Mouse (Mus musculus) stomach, postnatal 0 days (tissue): ENCODE results near the gene Wnt1. TPM values are rescaled to one million over a fixed set of nuclear protein-coding genes. Genes with fewer than 3 reads are reported as not detected.

Source experiments
- ATAC-seq: fragments of 200-750 bp; cut with Nextera tagmentation; 2 replicates; pipeline ENCODE4 v1.8.0; 2017; ENCODE audit not compliant: low FRiP score, low TSS enrichment
- DNase-seq: peaks from one replicate; pipeline ENCODE4 v3.0.0-alpha.2; 2016; ENCODE audit warnings: low spot score
- H3K27ac ChIP-seq: fragments of 300-500 bp; sonication (generic); replicated peaks from 2 replicates; pipeline ENCODE4 v1.5.1; 2014; ENCODE audit warnings: mild to moderate bottlenecking, control low read depth
- H3K27me3 ChIP-seq: fragments of 300-500 bp; sonication (generic); 2 replicates; pipeline ENCODE4 v1.6.1; 2014; ENCODE audit warnings: low read length; ENCODE audit not compliant: control insufficient read depth, insufficient read depth
- H3K36me3 ChIP-seq: fragments of 300-500 bp; sonication (generic); 2 replicates; pipeline ENCODE4 v1.6.1; 2014; ENCODE audit warnings: low read length, mixed read lengths; ENCODE audit not compliant: control insufficient read depth, insufficient read depth
- H3K4me1 ChIP-seq: fragments of 300-500 bp; sonication (generic); replicated peaks from 2 replicates; pipeline ENCODE4 v1.6.1; 2014; ENCODE audit warnings: antibody characterized with exemption; ENCODE audit not compliant: control insufficient read depth, insufficient read depth
- H3K4me2 ChIP-seq: fragments of 300-500 bp; sonication (generic); replicated peaks from 2 replicates; pipeline ENCODE4 v1.6.1; 2014; ENCODE audit warnings: low read depth, mild to moderate bottlenecking, control low read depth, moderate library complexity
- H3K4me3 ChIP-seq: fragments of 300-500 bp; sonication (generic); 2 replicates; pipeline ENCODE4 v1.5.1; 2014; ENCODE audit warnings: low read depth, low read length, control low read depth
- H3K9ac ChIP-seq: fragments of 300-500 bp; sonication (generic); 2 replicates; pipeline ENCODE4 v1.6.1; 2014; ENCODE audit warnings: mild to moderate bottlenecking, low read length, control low read depth, mixed read lengths
- H3K9me3 ChIP-seq: fragments of 300-500 bp; sonication (generic); 2 replicates; pipeline ENCODE4 v1.6.1; 2016; ENCODE audit warnings: low read length; ENCODE audit not compliant: control insufficient read depth
- CTCF ChIP-seq: IDR thresholded peaks from 2 replicates; pipeline ENCODE4 v1.5.1; 2016; ENCODE audit warnings: antibody characterized with exemption, low read depth, mild to moderate bottlenecking, moderate library complexity
- EP300 ChIP-seq: optimal IDR thresholded peaks from 2 replicates; pipeline ENCODE3; 2016; ENCODE audit warnings: antibody characterized with exemption
- WGBS: fragments of 180-500 bp; shearing (Covaris S2); extraction: QIAGEN DNeasy Blood & Tissue Kit; methylation state at CpG from one replicate; pipeline ENCODE4 v1.1.7; 2014; 5-methylcytosine and 5-hydroxymethylcytosine counted together
- polyA plus RNA-seq: library from polyadenylated mRNA; unstranded; fragments of >200 nt; fragmentation: Nextera tagmentation; extraction: Ambion mirVana; gene quantifications from 2 replicates; pipeline ENCODE4 v1.2.1, GENCODE M21; 2015

Wnt1 gene
- polyA plus RNA-seq, 1 experiment from 2014 or later: not detected

DNA sequence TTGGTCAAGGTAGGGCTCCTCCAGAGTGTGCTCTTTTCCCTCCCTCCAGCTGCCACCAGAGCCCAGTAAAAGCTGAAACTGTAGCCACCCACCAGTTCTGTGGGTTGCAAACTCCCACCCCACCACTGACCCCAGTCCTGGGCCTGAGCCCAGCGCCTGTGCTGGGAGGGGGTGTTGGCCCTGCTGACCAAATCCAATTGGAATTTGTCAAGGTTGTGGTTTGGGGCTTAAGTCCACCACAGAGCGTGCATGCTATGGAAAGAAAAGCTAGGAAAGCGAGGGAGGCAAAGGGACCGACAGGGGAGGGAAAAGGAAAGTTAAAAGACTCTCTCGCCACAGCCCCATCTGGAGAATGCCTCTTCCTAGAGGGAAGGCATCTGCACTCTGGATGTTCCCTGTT lies 21.4 kb upstream of the Wnt1 start:
- Histone ChIP-seq H3K36me3 (no peaks in the 10 kb centered on the region), H3K4me3 (no peak overlapping the region), H3K4me2 (no peak overlapping the region), H3K9me3 (no peaks in the 10 kb centered on the region), H3K27me3 (no peaks in the 10 kb centered on the region), H3K27ac (no peak overlapping the region), H3K9ac (no peak overlapping the region), H3K4me1 (no peaks in the 10 kb centered on the region)
- DNase-seq (no peak), ATAC-seq (no peak)
- TF ChIP-seq EP300 (no peak), CTCF (no peak)
- WGBS: 36% methylated on average over 5 of the region's 5 CpGs

DNA sequence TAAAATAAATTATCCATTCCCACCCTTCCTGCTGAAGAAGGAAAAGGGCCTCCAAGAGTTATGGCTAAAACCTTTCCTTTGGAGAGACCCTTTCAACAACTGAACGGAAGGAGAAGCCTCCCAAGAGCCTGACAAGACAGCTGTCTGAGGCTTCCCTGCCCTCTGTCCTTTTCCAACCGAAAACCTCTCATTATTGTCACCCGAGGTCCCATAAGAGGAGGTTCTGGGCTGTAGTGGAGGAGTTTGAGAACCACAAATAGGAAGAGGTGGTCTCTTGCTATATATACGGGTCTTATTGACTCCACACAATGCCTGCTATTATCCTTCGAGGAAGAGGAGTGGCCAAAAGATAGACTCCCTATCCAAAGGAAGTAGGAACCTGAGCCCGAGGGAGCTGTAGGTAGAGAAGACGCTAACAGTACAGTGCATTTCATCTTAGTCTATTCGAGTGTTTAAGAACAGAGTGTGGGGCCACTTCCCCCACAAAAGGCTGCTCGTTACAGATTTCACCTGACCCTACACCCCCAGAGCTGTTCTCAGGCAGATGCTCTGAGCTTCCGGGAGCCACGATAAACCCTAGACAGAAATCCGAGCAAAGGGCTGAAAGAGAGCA lies 17.7 kb upstream of the Wnt1 start:
- Histone ChIP-seq H3K36me3 (no peaks in the 10 kb centered on the region), H3K4me1 (0 out of 2 replicates have a peak, but pooled peaks cover 3% of the 10 kb centered on the region), H3K9me3 (no peaks in the 10 kb centered on the region), H3K9ac (peak overlapping the region; percentile 38; the same call in 1 of the 2 replicates), H3K27me3 (peaks cover 11% of the 10 kb centered on the region; the same call in 1 of the 2 replicates), H3K4me2 (peak overlapping the region; percentile 58), H3K27ac (no peak overlapping the region), H3K4me3 (peak overlapping the region; percentile 29; the same call in 1 of the 2 replicates)
- DNase-seq: no peak
- TF ChIP-seq CTCF (no peak), EP300 (no peak)
- WGBS: 17% methylated on average over 12 of the region's 12 CpGs
- no peak for ATAC-seq

DNA sequence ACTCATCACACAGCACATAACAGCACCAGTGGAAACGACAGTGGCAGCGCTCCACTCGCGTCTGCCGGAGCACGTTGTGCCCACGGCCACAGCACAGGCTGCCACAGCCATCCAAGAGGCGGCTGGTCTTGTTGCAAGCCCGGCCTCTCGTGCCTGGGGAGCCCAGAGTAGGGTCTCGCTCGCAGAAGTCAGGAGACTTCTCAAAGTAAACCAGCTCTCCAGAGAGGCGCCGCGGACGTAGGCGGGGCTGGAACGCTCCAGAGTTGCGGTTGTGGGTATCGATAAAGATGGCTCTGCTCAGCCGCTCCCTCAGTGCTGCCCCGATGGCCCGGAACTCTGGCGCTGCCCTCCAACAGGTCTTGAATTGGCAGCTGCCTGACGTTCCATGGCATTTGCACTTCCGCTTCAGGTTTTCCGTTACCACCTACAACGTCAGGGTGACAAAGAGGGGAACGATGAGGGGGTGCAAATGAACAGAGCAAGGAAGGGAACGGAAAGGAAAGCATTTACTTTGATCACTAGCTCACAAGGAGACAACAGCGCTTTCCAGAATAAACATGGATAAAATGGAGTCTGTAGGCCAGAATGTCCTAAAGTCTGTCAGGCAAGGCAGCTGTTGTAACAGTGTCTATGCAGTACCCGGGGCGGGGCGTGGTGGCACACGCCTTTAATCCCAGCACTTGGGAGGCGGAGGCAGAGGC lies 17.0 kb upstream of the Wnt1 start:
- Histone ChIP-seq H3K36me3 (no peaks in the 10 kb centered on the region), H3K27me3 (peaks cover 15% of the 10 kb centered on the region; the same call in 1 of the 2 replicates), H3K9ac (peak overlapping the region; percentile 38), H3K4me3 (peak overlapping the region; percentile 29), H3K27ac (no peak overlapping the region), H3K4me2 (peak overlapping the region; percentile 58), H3K9me3 (no peaks in the 10 kb centered on the region), H3K4me1 (peaks cover 3% of the 10 kb centered on the region; the same call in 1 of the 2 replicates)
- WGBS: 3% methylated on average over 36 of the region's 36 CpGs
- ATAC-seq (no peak; the same call in 1 of the 2 replicates), DNase-seq (peak; percentile 47)
- no peak for TF ChIP-seq CTCF
- no peak for TF ChIP-seq EP300

DNA sequence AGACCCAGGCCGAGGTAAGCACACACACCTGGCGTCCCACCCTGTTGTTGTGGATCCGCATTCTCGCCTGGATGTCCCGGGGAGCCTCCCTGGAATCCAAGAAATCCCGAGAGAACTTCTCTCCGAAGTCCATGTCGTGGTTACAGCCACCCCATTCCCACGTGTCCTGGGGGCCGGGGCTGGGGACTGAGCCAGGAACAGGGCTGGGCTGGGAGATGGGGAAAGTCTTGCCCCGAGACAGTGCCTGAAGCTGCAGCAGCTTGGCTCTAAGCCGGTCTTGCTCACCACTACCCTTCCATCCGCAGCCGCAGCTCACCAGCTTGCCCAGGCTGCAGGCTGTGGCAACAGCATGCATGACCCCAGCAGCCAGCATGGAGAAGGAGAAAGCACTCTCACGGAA lies 15.6 kb upstream of the Wnt1 start:
- Histone ChIP-seq H3K36me3 (no peaks in the 10 kb centered on the region), H3K4me2 (no peak overlapping the region), H3K4me3 (no peak overlapping the region), H3K9ac (no peak overlapping the region), H3K27me3 (peaks cover 20% of the 10 kb centered on the region; the same call in 1 of the 2 replicates), H3K4me1 (peaks cover 5% of the 10 kb centered on the region; the same call in 1 of the 2 replicates), H3K27ac (no peak overlapping the region), H3K9me3 (no peaks in the 10 kb centered on the region)
- WGBS: 27% methylated on average over 15 of the region's 15 CpGs
- DNase-seq (no peak), ATAC-seq (no peak)
- no peak for TF ChIP-seq EP300

DNA sequence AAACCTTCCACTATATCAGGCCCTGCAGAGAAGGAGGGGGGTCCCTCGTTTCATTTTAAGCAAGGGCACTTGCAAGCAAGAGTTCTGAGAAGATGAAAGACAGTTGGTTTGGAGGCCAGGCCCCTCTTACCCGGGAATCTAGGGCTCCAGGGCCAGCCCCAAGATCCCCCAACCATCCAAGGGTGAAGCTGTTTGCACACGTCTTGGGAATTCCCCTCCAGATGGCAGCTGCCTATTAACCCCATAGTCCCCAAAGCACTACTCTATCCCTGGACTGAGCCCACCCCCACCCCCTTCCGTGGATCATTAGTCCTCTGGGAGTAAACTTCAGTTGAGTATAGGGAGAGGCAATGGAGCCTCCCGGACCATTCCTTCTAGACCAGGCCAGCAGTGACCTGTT lies 14.1 kb upstream of the Wnt1 start:
- no peak for TF ChIP-seq EP300
- TF ChIP-seq CTCF: no peak
- no peak for DNase-seq
- H3K9me3 ChIP-seq: no peaks in the 10 kb centered on the region
- no peak for ATAC-seq
- no peak overlapping the region for H3K4me3 ChIP-seq
- no peaks in the 10 kb centered on the region for H3K36me3 ChIP-seq
- no peak overlapping the region for H3K9ac ChIP-seq
- no peak overlapping the region for H3K4me2 ChIP-seq
- WGBS: 13% methylated on average over 5 of the region's 5 CpGs
- H3K27ac ChIP-seq: no peak overlapping the region
- peaks cover 28% of the 10 kb centered on the region; the same call in 1 of the 2 replicates for H3K27me3 ChIP-seq
- peaks cover 5% of the 10 kb centered on the region; the same call in 1 of the 2 replicates for H3K4me1 ChIP-seq
